Mouse (Mus musculus): ENCODE data around the gene Kcna7.
"Not testable (repeated sequence)": the region's sequence is repeated elsewhere in the genome, so short reads cannot be mapped to it uniquely, and the experiment has no call there.

Gene Kcna7

GRCm38 (mm10) chr7:45395129-45395541, 10.3 kb upstream of the Kcna7 start:
- DNase-seq (ENCODE audit: extremely low read depth, low read depth, low spot score), result no peak

- peak; percentile 98 for DNase-seq (ENCODE audit: extremely low read depth, low read depth, low spot score)
Observed at GRCm38 (mm10) chr7:45395578-45396336, 9.7 kb upstream of the Kcna7 start, which contains the start of gene Snrnp70. TSS of gene Snrnp70 (minus strand) at chr7:45395742.

GRCm38 (mm10) chr7:45396337-45396775, 9.1 kb upstream of the Kcna7 start:
- DNase-seq (ENCODE audit: extremely low read depth, low read depth, low spot score), result not testable (repeated sequence)

- no peak for DNase-seq (ENCODE audit: extremely low read depth, low read depth, low spot score)
Observed at GRCm38 (mm10) chr7:45396787-45397186, 8.7 kb upstream of the Kcna7 start.

GRCm38 (mm10) chr7:45401521-45402085, 3.9 kb upstream of the Kcna7 start:
- no peak for DNase-seq (ENCODE audit: extremely low read depth, low read depth, low spot score)

GRCm38 (mm10) chr7:45403532-45404261, 1.8 kb upstream of the Kcna7 start:
- no peak for DNase-seq (ENCODE audit: extremely low read depth, low read depth, low spot score)

GRCm38 (mm10) chr7:45406157-45407156, 1.0 kb downstream of the Kcna7 start:
- no peak for DNase-seq (ENCODE audit: extremely low read depth, low read depth, low spot score)

- DNase-seq (ENCODE audit: extremely low read depth, low read depth, low spot score), result no peak
Observed at GRCm38 (mm10) chr7:45407836-45408235, 2.4 kb downstream of the Kcna7 start.

- no peak for DNase-seq (ENCODE audit: extremely low read depth, low read depth, low spot score)
Observed at GRCm38 (mm10) chr7:45408351-45408750, 2.9 kb downstream of the Kcna7 start.

GRCm38 (mm10) chr7:45408949-45409348, 3.5 kb downstream of the Kcna7 start:
- no peak for DNase-seq (ENCODE audit: extremely low read depth, low read depth, low spot score)

GRCm38 (mm10) chr7:45409497-45410163, 4.2 kb downstream of the Kcna7 start:
- DNase-seq (ENCODE audit: extremely low read depth, low read depth, low spot score), result no peak

- DNase-seq (ENCODE audit: extremely low read depth, low read depth, low spot score), result no peak
Observed at GRCm38 (mm10) chr7:45412421-45412820, 7.0 kb downstream of the Kcna7 start.

GRCm38 (mm10) chr7:45413113-45413863, 7.8 kb downstream of the Kcna7 start, which contains the start of gene Ntf5:
TSS of gene Ntf5 (plus strand) at chr7:45413695.
- no peak for DNase-seq (ENCODE audit: extremely low read depth, low read depth, low spot score)

GRCm38 (mm10) chr7:45413864-45414739, 8.6 kb downstream of the Kcna7 start:
- DNase-seq (ENCODE audit: extremely low read depth, low read depth, low spot score), result no peak

- DNase-seq (ENCODE audit: extremely low read depth, low read depth, low spot score), result no peak
Observed at GRCm38 (mm10) chr7:45414740-45415224, 9.3 kb downstream of the Kcna7 start.

- no peak for DNase-seq (ENCODE audit: extremely low read depth, low read depth, low spot score)
Observed at GRCm38 (mm10) chr7:45415636-45416035, 10.2 kb downstream of the Kcna7 start.

- DNase-seq (ENCODE audit: extremely low read depth, low read depth, low spot score), result no peak
Observed at GRCm38 (mm10) chr7:45417962-45418492, 12.6 kb downstream of the Kcna7 start.

Measured in fat pad, adult 2 months (tissue).